Mouse (Mus musculus): ENCODE measurements around the gene Ifitm5. TPM values are rescaled to one million over a fixed set of nuclear protein-coding genes. Genes with fewer than 3 reads are reported as not detected.
"Not testable (repeated sequence)": the region's sequence is repeated elsewhere in the genome, so short reads cannot be mapped to it uniquely, and the experiment has no call there.

The Ifitm5 gene
- polyA plus RNA-seq, 1 experiment from 2014 or later: 6.6 TPM

GRCm38 (mm10) chr7:140982971-140983370 lies 32.9 kb upstream of the Ifitm5 start:
- Histone ChIP-seq H3K4me1 (replicated peaks; ENCODE audit: control insufficient read depth, insufficient read depth, low read length) (no peaks in the 10 kb centered on the region), H3K9ac (ENCODE audit: low read length) (no peak overlapping the region), H3K9me3 (ENCODE audit: control insufficient read depth, low read length) (peaks cover 3% of the 10 kb centered on the region; the same call in 1 of the 2 replicates), H3K27me3 (ENCODE audit: control insufficient read depth, insufficient read depth, low read depth, low read length) (no peaks in the 10 kb centered on the region), H3K36me3 (ENCODE audit: control insufficient read depth, insufficient read depth, low read length) (no peaks in the 10 kb centered on the region), H3K4me3 (ENCODE audit: low read length) (no peak overlapping the region), H3K27ac (ENCODE audit: low read length) (no peak overlapping the region), H3K4me2 (ENCODE audit: low read depth, low read length) (no peak overlapping the region)
- no peak for ATAC-seq (ENCODE audit: low read depth)
- WGBS: 78% methylated on average over 7 of the region's 7 CpGs

DNA sequence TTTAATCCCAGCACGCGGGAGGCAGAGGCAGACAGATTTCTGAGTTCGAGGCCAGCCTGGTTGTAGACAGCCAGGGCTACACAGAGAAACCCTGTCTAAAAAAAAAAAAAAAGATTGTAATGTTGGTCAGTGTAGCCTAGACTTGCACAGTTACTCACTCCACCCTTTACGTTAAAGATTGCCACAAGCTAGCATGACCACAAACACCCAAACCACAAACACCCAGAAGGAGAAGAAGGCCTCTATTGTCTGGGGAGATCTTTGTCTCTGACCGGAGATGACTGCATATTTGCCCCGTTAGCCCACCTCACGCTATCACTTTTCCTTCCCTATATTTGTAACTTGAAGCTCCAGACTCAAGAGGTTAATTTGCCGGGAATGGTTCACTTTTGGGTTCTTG lies 31.6 kb upstream of the Ifitm5 start:
- no peaks in the 10 kb centered on the region for H3K27me3 ChIP-seq (ENCODE audit: control insufficient read depth, insufficient read depth, low read depth, low read length)
- no peak overlapping the region for H3K4me2 ChIP-seq (ENCODE audit: low read depth, low read length)
- H3K9me3 ChIP-seq (ENCODE audit: control insufficient read depth, low read length): peaks cover 3% of the 10 kb centered on the region; the same call in 1 of the 2 replicates
- H3K27ac ChIP-seq (ENCODE audit: low read length): no peak overlapping the region
- no peaks in the 10 kb centered on the region for H3K36me3 ChIP-seq (ENCODE audit: control insufficient read depth, insufficient read depth, low read length)
- no peaks in the 10 kb centered on the region for H3K4me1 ChIP-seq (replicated peaks; ENCODE audit: control insufficient read depth, insufficient read depth, low read length)
- no peak overlapping the region for H3K9ac ChIP-seq (ENCODE audit: low read length)
- no peak for ATAC-seq (ENCODE audit: low read depth)
- 79% methylated on average over 8 of the region's 8 CpGs for WGBS
- no peak overlapping the region for H3K4me3 ChIP-seq (ENCODE audit: low read length)

DNA sequence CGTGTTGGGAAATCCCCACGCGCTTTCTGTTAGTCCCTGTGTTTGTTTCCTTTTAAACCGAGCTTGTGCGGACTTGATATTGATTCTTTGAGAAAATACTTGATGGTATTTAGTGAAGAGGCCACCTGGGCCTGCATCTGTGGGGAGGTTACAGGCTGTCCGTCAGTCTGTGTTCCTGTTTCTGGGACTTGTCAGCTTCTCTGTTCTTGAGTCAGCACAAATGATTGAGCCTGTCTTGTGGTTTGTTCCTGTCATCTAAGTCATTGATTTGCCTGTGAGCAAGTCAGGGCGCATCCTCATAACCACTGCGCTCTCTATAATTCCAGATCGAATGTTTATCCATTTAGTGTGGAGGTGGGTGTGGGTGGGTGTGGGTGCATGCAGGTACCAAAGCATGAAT lies 26.6 kb upstream of the Ifitm5 start:
- not testable (repeated sequence) for H3K4me2 ChIP-seq (ENCODE audit: low read depth, low read length); H3K9me3 ChIP-seq (ENCODE audit: control insufficient read depth, low read length); H3K27me3 ChIP-seq (ENCODE audit: control insufficient read depth, insufficient read depth, low read depth, low read length); H3K9ac ChIP-seq (ENCODE audit: low read length); ATAC-seq (ENCODE audit: low read depth); H3K36me3 ChIP-seq (ENCODE audit: control insufficient read depth, insufficient read depth, low read length); H3K4me1 ChIP-seq (replicated peaks; ENCODE audit: control insufficient read depth, insufficient read depth, low read length); H3K4me3 ChIP-seq (ENCODE audit: low read length); H3K27ac ChIP-seq (ENCODE audit: low read length)
- 87% methylated on average over 9 of the region's 9 CpGs for WGBS

DNA sequence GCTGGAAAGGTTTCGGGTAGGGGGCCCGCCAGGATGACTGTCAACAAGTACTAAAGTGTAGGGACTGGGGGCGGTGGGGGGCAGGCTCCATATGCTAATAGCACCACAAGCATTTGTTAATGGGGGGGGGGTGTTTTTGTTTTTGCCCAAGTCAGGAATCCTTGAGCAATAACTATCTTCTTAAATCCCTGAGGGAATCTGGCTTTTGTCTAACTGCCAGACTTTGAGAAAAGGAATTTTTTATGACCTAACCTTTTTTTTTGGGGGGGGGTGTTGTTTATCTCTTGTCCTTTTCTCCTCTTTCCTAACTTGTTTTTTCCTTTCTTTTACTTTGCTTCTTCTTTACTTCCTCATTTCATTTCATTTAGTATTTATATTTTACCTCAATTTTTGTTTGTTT lies 25.4 kb upstream of the Ifitm5 start:
- 32% methylated on average over 3 of the region's 3 CpGs for WGBS

GRCm38 (mm10) chr7:140974940-140975339 lies 24.8 kb upstream of the Ifitm5 start:
- no peak overlapping the region for H3K4me2 ChIP-seq (ENCODE audit: low read depth, low read length)
- H3K36me3 ChIP-seq (ENCODE audit: control insufficient read depth, insufficient read depth, low read length): no peaks in the 10 kb centered on the region
- no peaks in the 10 kb centered on the region for H3K9me3 ChIP-seq (ENCODE audit: control insufficient read depth, low read length)
- 11% methylated on average over 9 of the region's 9 CpGs for WGBS
- H3K4me3 ChIP-seq (ENCODE audit: low read length): no peak overlapping the region
- H3K27me3 ChIP-seq (ENCODE audit: control insufficient read depth, insufficient read depth, low read depth, low read length): no peaks in the 10 kb centered on the region
- ATAC-seq (ENCODE audit: low read depth): no peak
- peaks cover 10% of the 10 kb centered on the region for H3K4me1 ChIP-seq (replicated peaks; ENCODE audit: control insufficient read depth, insufficient read depth, low read length)
- H3K27ac ChIP-seq (ENCODE audit: low read length): no peak overlapping the region
- no peak overlapping the region for H3K9ac ChIP-seq (ENCODE audit: low read length)

More for the DNA sequence above, 25.4 kb upstream of the Ifitm5 start:
- no peak overlapping the region for H3K4me3 ChIP-seq (ENCODE audit: low read length)
- no peaks in the 10 kb centered on the region for H3K36me3 ChIP-seq (ENCODE audit: control insufficient read depth, insufficient read depth, low read length)
- H3K27me3 ChIP-seq (ENCODE audit: control insufficient read depth, insufficient read depth, low read depth, low read length): no peaks in the 10 kb centered on the region
- ATAC-seq (ENCODE audit: low read depth): no peak
- no peak overlapping the region for H3K4me2 ChIP-seq (ENCODE audit: low read depth, low read length)
- H3K27ac ChIP-seq (ENCODE audit: low read length): no peak overlapping the region
- H3K9ac ChIP-seq (ENCODE audit: low read length): no peak overlapping the region
- H3K4me1 ChIP-seq (replicated peaks; ENCODE audit: control insufficient read depth, insufficient read depth, low read length): peaks cover 10% of the 10 kb centered on the region
- no peaks in the 10 kb centered on the region for H3K9me3 ChIP-seq (ENCODE audit: control insufficient read depth, low read length)

GRCm38 (mm10) chr7:140973396-140974165 lies 23.5 kb upstream of the Ifitm5 start:
- Histone ChIP-seq H3K9me3 (ENCODE audit: control insufficient read depth, low read length) (no peaks in the 10 kb centered on the region), H3K36me3 (ENCODE audit: control insufficient read depth, insufficient read depth, low read length) (no peaks in the 10 kb centered on the region), H3K4me3 (ENCODE audit: low read length) (no peak overlapping the region), H3K4me2 (ENCODE audit: low read depth, low read length) (no peak overlapping the region), H3K27ac (ENCODE audit: low read length) (no peak overlapping the region), H3K27me3 (ENCODE audit: control insufficient read depth, insufficient read depth, low read depth, low read length) (no peaks in the 10 kb centered on the region), H3K4me1 (replicated peaks; ENCODE audit: control insufficient read depth, insufficient read depth, low read length) (peaks cover 10% of the 10 kb centered on the region), H3K9ac (ENCODE audit: low read length) (no peak overlapping the region)
- no peak for ATAC-seq (ENCODE audit: low read depth)
- WGBS: 47% methylated on average over 14 of the region's 14 CpGs

DNA sequence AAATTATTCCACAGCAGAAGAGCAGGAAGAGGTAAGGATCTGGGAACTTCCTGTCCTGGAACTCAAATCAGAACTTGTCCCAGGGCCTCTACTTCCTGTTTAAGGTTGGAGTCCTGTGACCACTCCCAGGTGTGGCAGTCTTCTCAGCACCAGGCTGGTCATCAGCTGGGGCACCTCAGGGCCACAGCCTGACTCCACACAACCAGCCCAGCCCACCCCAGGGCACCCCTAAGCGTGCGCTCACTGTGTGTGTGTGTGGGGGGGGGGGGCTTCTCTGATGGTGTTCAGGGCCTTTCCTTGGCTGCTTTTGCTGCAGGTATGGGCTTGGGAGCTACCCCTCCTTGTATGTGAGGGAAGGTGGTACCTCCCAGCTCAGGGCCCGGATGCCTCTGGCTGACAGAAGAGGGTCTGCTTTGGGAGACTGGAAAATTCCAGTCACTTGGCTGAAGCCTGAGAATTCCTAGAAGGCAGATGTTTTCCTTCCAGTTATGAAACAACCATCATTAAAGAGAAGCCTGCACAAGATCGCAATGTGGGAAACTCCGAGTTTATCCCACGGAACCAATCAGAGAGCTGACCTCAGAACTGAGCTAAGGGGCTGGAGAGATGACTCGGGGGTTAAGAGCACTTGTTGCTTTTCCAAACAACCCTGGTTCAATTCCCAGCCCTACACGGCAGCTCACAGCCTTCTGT lies 21.5 kb upstream of the Ifitm5 start:
- 42% methylated on average over 8 of the region's 8 CpGs for WGBS
- peaks cover 13% of the 10 kb centered on the region for H3K4me1 ChIP-seq (replicated peaks; ENCODE audit: control insufficient read depth, insufficient read depth, low read length)
- ATAC-seq (ENCODE audit: low read depth): peak; percentile 69
- no peaks in the 10 kb centered on the region for H3K36me3 ChIP-seq (ENCODE audit: control insufficient read depth, insufficient read depth, low read length)
- peak overlapping the region; percentile 78 for H3K27ac ChIP-seq (ENCODE audit: low read length)
- H3K4me3 ChIP-seq (ENCODE audit: low read length): no peak overlapping the region
- no peaks in the 10 kb centered on the region for H3K27me3 ChIP-seq (ENCODE audit: control insufficient read depth, insufficient read depth, low read depth, low read length)
- H3K9ac ChIP-seq (ENCODE audit: low read length): 0 out of 2 replicates have a peak overlapping the region, but pooled peaks have one; percentile 34
- no peaks in the 10 kb centered on the region for H3K9me3 ChIP-seq (ENCODE audit: control insufficient read depth, low read length)
- H3K4me2 ChIP-seq (ENCODE audit: low read depth, low read length): no peak overlapping the region

DNA sequence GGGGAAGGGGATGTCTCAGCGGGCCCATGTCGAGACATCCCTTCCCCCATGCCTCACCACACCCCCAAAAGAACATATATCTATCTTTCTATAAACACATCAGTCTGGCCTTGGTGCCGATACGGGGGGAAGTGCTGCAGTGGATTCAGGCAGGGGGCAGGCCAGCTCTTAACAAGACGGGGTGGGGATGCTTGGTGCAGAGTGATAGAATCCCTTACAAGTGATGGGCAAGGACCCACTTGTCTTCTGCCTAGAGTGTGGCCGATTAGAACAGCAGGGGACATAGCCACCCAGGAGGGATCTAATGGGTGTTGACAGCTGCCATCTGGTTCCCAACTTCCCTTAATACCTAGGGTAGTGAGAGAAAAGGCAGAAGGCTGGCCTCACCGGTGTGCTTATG lies 20.8 kb upstream of the Ifitm5 start:
- H3K9ac ChIP-seq (ENCODE audit: low read length): no peak overlapping the region
- peaks cover 13% of the 10 kb centered on the region for H3K4me1 ChIP-seq (replicated peaks; ENCODE audit: control insufficient read depth, insufficient read depth, low read length)
- no peaks in the 10 kb centered on the region for H3K9me3 ChIP-seq (ENCODE audit: control insufficient read depth, low read length)
- H3K36me3 ChIP-seq (ENCODE audit: control insufficient read depth, insufficient read depth, low read length): no peaks in the 10 kb centered on the region
- no peak for ATAC-seq (ENCODE audit: low read depth)
- no peaks in the 10 kb centered on the region for H3K27me3 ChIP-seq (ENCODE audit: control insufficient read depth, insufficient read depth, low read depth, low read length)
- H3K4me2 ChIP-seq (ENCODE audit: low read depth, low read length): no peak overlapping the region
- 36% methylated on average over 7 of the region's 7 CpGs for WGBS
- H3K4me3 ChIP-seq (ENCODE audit: low read length): no peak overlapping the region
- H3K27ac ChIP-seq (ENCODE audit: low read length): no peak overlapping the region; the same call in 1 of the 2 replicates

DNA sequence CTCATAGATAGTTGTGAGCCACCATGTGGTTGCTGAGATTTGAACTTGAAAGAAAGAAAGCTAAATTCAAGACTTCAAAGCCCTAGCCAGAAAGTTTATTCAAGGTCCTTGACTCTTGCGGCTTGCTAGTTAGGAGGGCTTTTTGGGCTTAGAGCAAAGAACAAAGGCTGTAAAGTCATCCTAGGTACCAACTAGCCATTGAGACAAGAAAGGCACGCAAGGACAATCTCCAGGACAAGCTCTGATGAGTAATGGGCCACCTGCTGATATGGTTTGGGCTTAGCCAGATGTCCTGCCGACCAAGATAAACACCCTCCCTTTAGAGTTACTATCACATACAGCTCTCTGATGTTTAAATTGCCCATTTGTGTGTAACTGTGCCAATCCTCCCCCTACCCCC lies 18.6 kb upstream of the Ifitm5 start:
- not testable (repeated sequence) for H3K36me3 ChIP-seq (ENCODE audit: control insufficient read depth, insufficient read depth, low read length); H3K9me3 ChIP-seq (ENCODE audit: control insufficient read depth, low read length); H3K4me3 ChIP-seq (ENCODE audit: low read length); H3K27me3 ChIP-seq (ENCODE audit: control insufficient read depth, insufficient read depth, low read depth, low read length); H3K27ac ChIP-seq (ENCODE audit: low read length); H3K9ac ChIP-seq (ENCODE audit: low read length); ATAC-seq (ENCODE audit: low read depth); H3K4me2 ChIP-seq (ENCODE audit: low read depth, low read length)
- 28% methylated on average over 3 of the region's 3 CpGs for WGBS
- H3K4me1 ChIP-seq (replicated peaks; ENCODE audit: control insufficient read depth, insufficient read depth, low read length): peaks cover 13% of the 10 kb centered on the region

Measured in lung, embryonic 16.5 days (tissue).